Mouse (Mus musculus): Measurements from ENCODE around the gene Irs2. TPM values are rescaled to one million over a fixed set of nuclear protein-coding genes. Genes with fewer than 3 reads are reported as not detected.

The Irs2 gene
- polyA plus RNA-seq (2016; fragmentation: Nextera tagmentation; extraction: Ambion mirVana), result 4.5 and 6.2 TPM in 2 replicates

- peaks cover 65% of the 10 kb centered on the region for H3K4me1 ChIP-seq
- 1% methylated on average over 56 of the region's 64 CpGs for WGBS
- H3K27me3 ChIP-seq (ENCODE audit: insufficient read depth, poor library complexity, severe bottlenecking), result no peaks in the 10 kb centered on the region
- H3K36me3 ChIP-seq, result peaks cover 26% of the 10 kb centered on the region
- peak within 1 kb of the TSS; percentile 86 for H3K4me3 ChIP-seq
- H3K27ac ChIP-seq, result peak within 1 kb of the TSS; percentile 97
- DNase-seq (ENCODE audit: low spot score), result no peak
- H3K9me3 ChIP-seq, result no peaks in the 10 kb centered on the region
Observed at GRCm38 (mm10) chr8:11008379-11008775, at the start of gene Irs2. TSS of gene Irs2 (minus strand) at chr8:11008458.

GRCm38 (mm10) chr8:11056665-11057064 lies 48.4 kb upstream of the Irs2 start:
- Histone ChIP-seq H3K27me3 (ENCODE audit: insufficient read depth, poor library complexity, severe bottlenecking) (peaks cover 8% of the 10 kb centered on the region; the same call in 1 of the 2 replicates), H3K36me3 (no peaks in the 10 kb centered on the region), H3K27ac (0 out of 2 replicates have a peak overlapping the region, but pooled peaks have one; percentile 22), H3K4me3 (no peak overlapping the region), H3K9me3 (no peaks in the 10 kb centered on the region), H3K4me1 (peaks cover 6% of the 10 kb centered on the region; the same call in 1 of the 2 replicates)
- 81% methylated on average over 5 of the region's 5 CpGs for WGBS
- no peak for DNase-seq (ENCODE audit: low spot score)

- no peaks in the 10 kb centered on the region for H3K36me3 ChIP-seq
- H3K9me3 ChIP-seq, result no peaks in the 10 kb centered on the region
- no peak overlapping the region for H3K27ac ChIP-seq
- WGBS, result 87% methylated on average over 8 of the region's 8 CpGs
- H3K4me1 ChIP-seq, result 0 out of 2 replicates have a peak, but pooled peaks cover 6% of the 10 kb centered on the region
- no peak overlapping the region for H3K4me3 ChIP-seq
- peaks cover 8% of the 10 kb centered on the region; the same call in 1 of the 2 replicates for H3K27me3 ChIP-seq (ENCODE audit: insufficient read depth, poor library complexity, severe bottlenecking)
- no peak for DNase-seq (ENCODE audit: low spot score)
Observed at GRCm38 (mm10) chr8:11056175-11056563, 47.9 kb upstream of the Irs2 start.

- H3K4me3 ChIP-seq, result no peak overlapping the region
- H3K4me1 ChIP-seq, result 0 out of 2 replicates have a peak, but pooled peaks cover 5% of the 10 kb centered on the region
- DNase-seq (ENCODE audit: low spot score), result no peak
- H3K36me3 ChIP-seq, result no peaks in the 10 kb centered on the region
- H3K9me3 ChIP-seq, result no peaks in the 10 kb centered on the region
- peaks cover 8% of the 10 kb centered on the region; the same call in 1 of the 2 replicates for H3K27me3 ChIP-seq (ENCODE audit: insufficient read depth, poor library complexity, severe bottlenecking)
- WGBS, result 72% methylated on average over 16 of the region's 16 CpGs
- H3K27ac ChIP-seq, result no peak overlapping the region
Observed at GRCm38 (mm10) chr8:11055557-11056174, 47.4 kb upstream of the Irs2 start.

GRCm38 (mm10) chr8:11049835-11050234 lies 41.6 kb upstream of the Irs2 start:
- no peak for DNase-seq (ENCODE audit: low spot score)
- H3K27ac ChIP-seq, result 0 out of 2 replicates have a peak overlapping the region, but pooled peaks have one; percentile 52
- WGBS, result 58% methylated on average over 5 of the region's 5 CpGs
- no peaks in the 10 kb centered on the region for H3K36me3 ChIP-seq
- H3K4me3 ChIP-seq, result no peak overlapping the region
- peaks cover 10% of the 10 kb centered on the region for H3K4me1 ChIP-seq
- H3K9me3 ChIP-seq, result no peaks in the 10 kb centered on the region
- no peaks in the 10 kb centered on the region for H3K27me3 ChIP-seq (ENCODE audit: insufficient read depth, poor library complexity, severe bottlenecking)

GRCm38 (mm10) chr8:11047812-11048211 lies 39.6 kb upstream of the Irs2 start:
- no peak overlapping the region for H3K4me3 ChIP-seq
- H3K36me3 ChIP-seq, result no peaks in the 10 kb centered on the region
- peaks cover 25% of the 10 kb centered on the region for H3K4me1 ChIP-seq
- WGBS, result 55% methylated on average over 1 of the region's 1 CpGs
- peak overlapping the region; percentile 33; the same call in 1 of the 2 replicates for H3K27ac ChIP-seq
- DNase-seq (ENCODE audit: low spot score), result peak; percentile 93
- H3K9me3 ChIP-seq, result no peaks in the 10 kb centered on the region
- H3K27me3 ChIP-seq (ENCODE audit: insufficient read depth, poor library complexity, severe bottlenecking), result no peaks in the 10 kb centered on the region

- H3K27me3 ChIP-seq (ENCODE audit: insufficient read depth, poor library complexity, severe bottlenecking), result no peaks in the 10 kb centered on the region
- H3K9me3 ChIP-seq, result no peaks in the 10 kb centered on the region
- peak overlapping the region; percentile 42; the same call in 1 of the 2 replicates for H3K27ac ChIP-seq
- H3K36me3 ChIP-seq, result no peaks in the 10 kb centered on the region
- no peak for DNase-seq (ENCODE audit: low spot score)
- 73% methylated on average over 11 of the region's 11 CpGs for WGBS
- H3K4me3 ChIP-seq, result no peak overlapping the region
- peaks cover 31% of the 10 kb centered on the region for H3K4me1 ChIP-seq
Observed at GRCm38 (mm10) chr8:11044660-11045059, 36.4 kb upstream of the Irs2 start.

GRCm38 (mm10) chr8:11043591-11043990 lies 35.3 kb upstream of the Irs2 start:
- Histone ChIP-seq H3K9me3 (no peaks in the 10 kb centered on the region), H3K4me3 (no peak overlapping the region), H3K27ac (peak overlapping the region; percentile 52; the same call in 1 of the 2 replicates), H3K27me3 (ENCODE audit: insufficient read depth, poor library complexity, severe bottlenecking) (no peaks in the 10 kb centered on the region), H3K36me3 (no peaks in the 10 kb centered on the region), H3K4me1 (peaks cover 30% of the 10 kb centered on the region)
- WGBS, result 82% methylated on average over 4 of the region's 4 CpGs
- DNase-seq (ENCODE audit: low spot score), result no peak

- Histone ChIP-seq H3K36me3 (no peaks in the 10 kb centered on the region), H3K4me3 (no peak overlapping the region), H3K9me3 (no peaks in the 10 kb centered on the region), H3K4me1 (peaks cover 30% of the 10 kb centered on the region), H3K27ac (peak overlapping the region; percentile 52), H3K27me3 (ENCODE audit: insufficient read depth, poor library complexity, severe bottlenecking) (no peaks in the 10 kb centered on the region)
- 83% methylated on average over 9 of the region's 9 CpGs for WGBS
- DNase-seq (ENCODE audit: low spot score), result no peak
Observed at GRCm38 (mm10) chr8:11042872-11043587, 34.8 kb upstream of the Irs2 start.

GRCm38 (mm10) chr8:11040088-11040487 lies 31.8 kb upstream of the Irs2 start:
- WGBS, result 80% methylated on average over 7 of the region's 7 CpGs
- no peak for DNase-seq (ENCODE audit: low spot score)
- peaks cover 33% of the 10 kb centered on the region for H3K4me1 ChIP-seq
- H3K4me3 ChIP-seq, result no peak overlapping the region
- H3K9me3 ChIP-seq, result no peaks in the 10 kb centered on the region
- H3K27ac ChIP-seq, result no peak overlapping the region
- 0 out of 2 replicates have a peak, but pooled peaks cover 4% of the 10 kb centered on the region for H3K27me3 ChIP-seq (ENCODE audit: insufficient read depth, poor library complexity, severe bottlenecking)
- no peaks in the 10 kb centered on the region for H3K36me3 ChIP-seq

GRCm38 (mm10) chr8:11038788-11039187 lies 30.5 kb upstream of the Irs2 start:
- no peak for DNase-seq (ENCODE audit: low spot score)
- Histone ChIP-seq H3K4me3 (no peak overlapping the region), H3K9me3 (no peaks in the 10 kb centered on the region), H3K4me1 (peaks cover 21% of the 10 kb centered on the region), H3K27me3 (ENCODE audit: insufficient read depth, poor library complexity, severe bottlenecking) (0 out of 2 replicates have a peak, but pooled peaks cover 4% of the 10 kb centered on the region), H3K27ac (no peak overlapping the region), H3K36me3 (no peaks in the 10 kb centered on the region)
- 77% methylated on average over 5 of the region's 5 CpGs for WGBS

- Histone ChIP-seq H3K27me3 (ENCODE audit: insufficient read depth, poor library complexity, severe bottlenecking) (0 out of 2 replicates have a peak, but pooled peaks cover 4% of the 10 kb centered on the region), H3K9me3 (no peaks in the 10 kb centered on the region), H3K4me3 (no peak overlapping the region), H3K27ac (no peak overlapping the region), H3K36me3 (no peaks in the 10 kb centered on the region), H3K4me1 (peaks cover 21% of the 10 kb centered on the region)
- 79% methylated on average over 5 of the region's 5 CpGs for WGBS
- DNase-seq (ENCODE audit: low spot score), result no peak
Observed at GRCm38 (mm10) chr8:11038367-11038766, 30.1 kb upstream of the Irs2 start.

GRCm38 (mm10) chr8:11036790-11037189 lies 28.5 kb upstream of the Irs2 start:
- Histone ChIP-seq H3K27ac (no peak overlapping the region), H3K27me3 (ENCODE audit: insufficient read depth, poor library complexity, severe bottlenecking) (0 out of 2 replicates have a peak, but pooled peaks cover 4% of the 10 kb centered on the region), H3K4me3 (no peak overlapping the region), H3K9me3 (no peaks in the 10 kb centered on the region), H3K36me3 (no peaks in the 10 kb centered on the region), H3K4me1 (peaks cover 15% of the 10 kb centered on the region)
- no peak for DNase-seq (ENCODE audit: low spot score)
- 80% methylated on average over 3 of the region's 3 CpGs for WGBS

Data from heart, embryonic 10.5 days (tissue).